Mouse (Mus musculus) bone marrow macrophage, adult 2 months (primary cell): ENCODE data around the gene Ythdc1. TPM values are rescaled to one million over a fixed set of nuclear protein-coding genes. Genes with fewer than 3 reads are reported as not detected.
A peak's percentile ranks its signal among the peaks of the same experiment; 100 is the strongest.

Experiments
- H3K27ac ChIP-seq: 2 replicates; pipeline ENCODE4 v1.5.1; 2012; ENCODE audit warnings: low read depth, low read length; ENCODE audit not compliant: insufficient read depth
- H3K4me1 ChIP-seq: 2 replicates; pipeline ENCODE4 v1.6.1; 2012; ENCODE audit warnings: low read length; ENCODE audit not compliant: control insufficient read depth, insufficient read depth
- H3K4me3 ChIP-seq: 2 replicates; pipeline ENCODE4 v1.5.1; 2012; ENCODE audit warnings: mild to moderate bottlenecking, low read length, moderate library complexity; ENCODE audit not compliant: insufficient read depth
- CTCF ChIP-seq: IDR thresholded peaks from 2 replicates; pipeline ENCODE4 v1.5.1; 2012; ENCODE audit warnings: low read depth, mild to moderate bottlenecking, low read length, moderate library complexity
- POLR2A ChIP-seq: IDR thresholded peaks from 2 replicates; pipeline ENCODE4 v1.6.1; 2012; ENCODE audit warnings: mild to moderate bottlenecking, low read depth, low read length, borderline replicate concordance
- polyA plus RNA-seq: library from polyadenylated mRNA; stranded (reverse); fragments of >200 nt; gene quantifications from 2 replicates; pipeline ENCODE4 v1.2.4, GENCODE M21; 2012; ENCODE audit not compliant: missing spikeins, insufficient read depth, insufficient read length

The Ythdc1 gene
- 58.3 and 67.2 TPM in 2 replicates for polyA plus RNA-seq

- Histone ChIP-seq H3K27ac (peak within 1 kb of the TSS; percentile 87), H3K4me3 (peak within 1 kb of the TSS; percentile 76), H3K4me1 (peaks cover 2% of the 10 kb centered on the region; the same call in 1 of the 2 replicates)
- no peak for TF ChIP-seq POLR2A
- TF ChIP-seq CTCF: no peak
These were observed at the start of gene Ythdc1 for GRCm38 (mm10) chr5:86803962-86804940. Gene Ythdc1 (plus strand): TSS chr5:86804221.

- Histone ChIP-seq H3K27ac (no peak overlapping the region), H3K4me1 (no peaks in the 10 kb centered on the region), H3K4me3 (no peak overlapping the region)
- no peak for TF ChIP-seq POLR2A
- TF ChIP-seq CTCF: no peak
These were observed 34.9 kb upstream of the Ythdc1 start for GRCm38 (mm10) chr5:86769015-86769658.

GRCm38 (mm10) chr5:86771010-86771409 lies 33.0 kb upstream of the Ythdc1 start:
- Histone ChIP-seq H3K4me3 (no peak overlapping the region), H3K27ac (no peak overlapping the region), H3K4me1 (no peaks in the 10 kb centered on the region)
- no peak for TF ChIP-seq POLR2A
- no peak for TF ChIP-seq CTCF

GRCm38 (mm10) chr5:86776941-86777340 lies 27.1 kb upstream of the Ythdc1 start:
- TF ChIP-seq POLR2A (no peak), CTCF (no peak)
- H3K4me1 ChIP-seq: no peaks in the 10 kb centered on the region
- no peak overlapping the region for H3K27ac ChIP-seq

GRCm38 (mm10) chr5:86778471-86778870 lies 25.6 kb upstream of the Ythdc1 start:
- H3K27ac ChIP-seq: no peak overlapping the region
- no peak overlapping the region for H3K4me3 ChIP-seq
- TF ChIP-seq POLR2A: no peak
- TF ChIP-seq CTCF: no peak
- H3K4me1 ChIP-seq: no peaks in the 10 kb centered on the region

More at GRCm38 (mm10) chr5:86776941-86777340, 27.1 kb upstream of the Ythdc1 start:
- H3K4me3 ChIP-seq: no peak overlapping the region

GRCm38 (mm10) chr5:86783059-86783458 lies 21.0 kb upstream of the Ythdc1 start:
- TF ChIP-seq POLR2A: no peak
- H3K4me3 ChIP-seq: no peak overlapping the region
- H3K27ac ChIP-seq: no peak overlapping the region
- H3K4me1 ChIP-seq: no peaks in the 10 kb centered on the region

GRCm38 (mm10) chr5:86784205-86784604 lies 19.8 kb upstream of the Ythdc1 start:
- no peak for TF ChIP-seq CTCF
- no peak for TF ChIP-seq POLR2A
- Histone ChIP-seq H3K27ac (no peak overlapping the region), H3K4me1 (no peaks in the 10 kb centered on the region), H3K4me3 (no peak overlapping the region)

GRCm38 (mm10) chr5:86786798-86787197 lies 17.2 kb upstream of the Ythdc1 start:
- H3K4me3 ChIP-seq: no peak overlapping the region
- H3K4me1 ChIP-seq: no peaks in the 10 kb centered on the region
- no peak for TF ChIP-seq POLR2A
- TF ChIP-seq CTCF: no peak
- H3K27ac ChIP-seq: no peak overlapping the region

- H3K4me1 ChIP-seq: no peaks in the 10 kb centered on the region
- H3K4me3 ChIP-seq: no peak overlapping the region
- TF ChIP-seq CTCF (no peak), POLR2A (no peak)
- H3K27ac ChIP-seq: no peak overlapping the region
These were observed 14.1 kb upstream of the Ythdc1 start for GRCm38 (mm10) chr5:86789954-86790353.

- H3K4me1 ChIP-seq: no peaks in the 10 kb centered on the region
- TF ChIP-seq CTCF (no peak), POLR2A (no peak)
These were observed 11.8 kb upstream of the Ythdc1 start for GRCm38 (mm10) chr5:86792249-86792648.

More at GRCm38 (mm10) chr5:86792249-86792648, 11.8 kb upstream of the Ythdc1 start:
- Histone ChIP-seq H3K4me3 (no peak overlapping the region), H3K27ac (no peak overlapping the region)
